Mouse (Mus musculus) lung, postnatal 0 days (tissue): ENCODE measurements around the gene Kat6b. TPM values are rescaled to one million over a fixed set of nuclear protein-coding genes. Genes with fewer than 3 reads are reported as not detected.
"Not testable (repeated sequence)": the region's sequence is repeated elsewhere in the genome, so short reads cannot be mapped to it uniquely, and the experiment has no call there.

Source experiments
- ATAC-seq: fragments of 200-750 bp; cut with Nextera tagmentation; 2 replicates; pipeline ENCODE4 v1.8.0; 2017; ENCODE audit warnings: moderate library complexity
- DNase-seq: peaks from one replicate; pipeline ENCODE4 v3.0.0-alpha.2; 2016; ENCODE audit warnings: low spot score
- H3K27ac ChIP-seq: fragments of 300-500 bp; sonication (generic); 2 replicates; pipeline ENCODE4 v1.5.1; 2014; ENCODE audit warnings: antibody characterized with exemption, mild to moderate bottlenecking, low read length, mixed read lengths
- H3K27me3 ChIP-seq: fragments of 300-500 bp; sonication (generic); replicated peaks from 2 replicates; pipeline ENCODE4 v1.6.1; 2014; ENCODE audit warnings: low read length, mixed read lengths; ENCODE audit not compliant: insufficient read depth
- H3K36me3 ChIP-seq: fragments of 300-500 bp; sonication (generic); 2 replicates; pipeline ENCODE4 v1.6.1; 2014; ENCODE audit warnings: low read length, mixed read lengths; ENCODE audit not compliant: insufficient read depth
- H3K4me1 ChIP-seq: fragments of 300-500 bp; sonication (generic); 2 replicates; pipeline ENCODE4 v1.6.1; 2014; ENCODE audit warnings: antibody characterized with exemption, low read depth, low read length, mixed read lengths; ENCODE audit not compliant: insufficient read depth
- H3K4me2 ChIP-seq: fragments of 300-500 bp; sonication (generic); replicated peaks from 2 replicates; pipeline ENCODE4 v1.6.1; 2014; ENCODE audit warnings: low read depth, mild to moderate bottlenecking, low read length, moderate library complexity, mixed read lengths
- H3K4me3 ChIP-seq: fragments of 300-500 bp; sonication (generic); 2 replicates; pipeline ENCODE4 v1.5.1; 2014; ENCODE audit warnings: low read depth, low read length
- H3K9ac ChIP-seq: fragments of 300-500 bp; sonication (generic); replicated peaks from 2 replicates; pipeline ENCODE4 v1.6.1; 2014; ENCODE audit warnings: low read depth, mild to moderate bottlenecking
- H3K9me3 ChIP-seq: fragments of 300-500 bp; sonication (generic); 2 replicates; pipeline ENCODE4 v1.6.1; 2016; ENCODE audit warnings: low read length, mixed read lengths
- CTCF ChIP-seq: IDR thresholded peaks from 2 replicates; pipeline ENCODE4 v1.5.1; 2016; ENCODE audit warnings: antibody characterized with exemption, mild to moderate bottlenecking
- EP300 ChIP-seq: IDR thresholded peaks from 2 replicates; pipeline ENCODE4 v1.6.1; 2016; ENCODE audit warnings: antibody characterized with exemption, mild to moderate bottlenecking, control low read depth
- WGBS: fragments of 180-500 bp; shearing (Covaris S2); extraction: QIAGEN DNeasy Blood & Tissue Kit; methylation state at CpG from one replicate; pipeline ENCODE4 v1.1.7; 2014; 5-methylcytosine and 5-hydroxymethylcytosine counted together
- polyA plus RNA-seq: library from polyadenylated mRNA; unstranded; fragments of >200 nt; fragmentation: Nextera tagmentation; extraction: Ambion mirVana; gene quantifications from 2 replicates; pipeline ENCODE4 v1.2.1, GENCODE M21; 2015

Kat6b gene
- polyA plus RNA-seq, 1 experiment from 2014 or later = 5.3 TPM

DNA sequence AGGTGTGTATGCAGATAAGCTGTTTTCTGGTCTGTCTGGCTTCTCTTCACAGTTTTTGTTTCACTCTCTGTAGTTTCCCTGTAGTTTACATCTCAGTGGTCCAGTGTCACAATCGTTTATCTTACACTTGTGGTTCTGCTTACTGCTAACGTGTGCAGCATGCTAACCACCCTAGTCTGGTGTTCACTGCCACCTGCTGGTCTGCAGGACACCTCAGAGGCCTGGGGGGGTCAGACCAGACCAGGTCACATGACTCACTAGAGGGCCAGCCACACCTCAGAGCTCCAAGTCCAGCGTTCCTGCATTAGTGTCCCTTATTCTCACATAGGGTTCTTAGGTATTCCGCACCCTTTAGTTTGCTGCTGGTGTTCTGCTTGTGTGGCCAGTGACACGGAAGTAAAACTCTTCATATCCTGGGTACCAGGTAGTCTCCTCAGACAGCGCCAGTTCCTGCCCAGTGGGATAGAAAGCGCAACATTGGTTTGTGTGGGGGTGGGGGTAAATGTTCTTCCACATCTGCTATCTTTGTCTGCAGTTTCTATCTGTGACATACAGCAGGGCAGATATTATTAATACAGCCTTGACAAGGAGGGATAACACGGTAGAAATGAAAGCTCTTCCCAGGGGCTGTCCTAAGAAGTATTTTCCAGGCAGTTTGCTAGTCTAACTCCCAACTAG is 181.4 kb downstream of the Kat6b start:
- Histone ChIP-seq H3K4me1 (no peaks in the 10 kb centered on the region; the same call in 1 of the 2 replicates), H3K9ac (no peak overlapping the region), H3K27me3 (no peaks in the 10 kb centered on the region), H3K4me3 (no peak overlapping the region), H3K27ac (no peak overlapping the region), H3K9me3 (no peaks in the 10 kb centered on the region), H3K4me2 (no peak overlapping the region), H3K36me3 (peaks cover 16% of the 10 kb centered on the region; the same call in 1 of the 2 replicates)
- peak; percentile 62 for DNase-seq
- 64% methylated on average over 8 of the region's 8 CpGs for WGBS
- no peak for TF ChIP-seq EP300
- peak; percentile 72 for TF ChIP-seq CTCF
- peak; percentile 79 for ATAC-seq

DNA sequence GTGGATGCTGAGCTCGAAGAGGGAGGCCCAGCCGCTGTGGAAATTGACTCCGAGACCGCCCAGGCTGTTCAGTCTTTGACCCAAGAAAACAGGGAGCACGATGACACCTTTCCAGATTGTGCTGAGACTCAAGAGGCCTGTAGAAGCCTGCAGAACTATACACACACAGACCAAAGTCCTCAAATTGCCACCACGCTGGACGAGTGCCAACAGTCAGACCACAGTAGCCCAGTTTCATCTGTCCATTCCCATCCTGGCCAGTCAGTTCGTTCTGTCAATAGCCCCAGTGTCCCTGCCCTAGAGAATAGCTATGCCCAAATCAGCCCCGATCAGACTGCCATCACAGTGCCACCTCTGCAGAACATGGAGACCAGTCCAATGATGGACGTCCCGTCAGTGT is 188.0 kb downstream of the Kat6b start:
- no peak overlapping the region for H3K9ac ChIP-seq
- no peak overlapping the region for H3K4me3 ChIP-seq
- H3K4me1 ChIP-seq = no peaks in the 10 kb centered on the region; the same call in 1 of the 2 replicates
- no peak for DNase-seq
- H3K27ac ChIP-seq = no peak overlapping the region
- WGBS = 69% methylated on average over 11 of the region's 11 CpGs
- no peak for TF ChIP-seq CTCF
- TF ChIP-seq EP300 = no peak
- peak; percentile 37 for ATAC-seq
- 0 out of 2 replicates have a peak, but pooled peaks cover 11% of the 10 kb centered on the region for H3K36me3 ChIP-seq
- no peaks in the 10 kb centered on the region for H3K9me3 ChIP-seq
- H3K4me2 ChIP-seq = no peak overlapping the region
- H3K27me3 ChIP-seq = no peaks in the 10 kb centered on the region

DNA sequence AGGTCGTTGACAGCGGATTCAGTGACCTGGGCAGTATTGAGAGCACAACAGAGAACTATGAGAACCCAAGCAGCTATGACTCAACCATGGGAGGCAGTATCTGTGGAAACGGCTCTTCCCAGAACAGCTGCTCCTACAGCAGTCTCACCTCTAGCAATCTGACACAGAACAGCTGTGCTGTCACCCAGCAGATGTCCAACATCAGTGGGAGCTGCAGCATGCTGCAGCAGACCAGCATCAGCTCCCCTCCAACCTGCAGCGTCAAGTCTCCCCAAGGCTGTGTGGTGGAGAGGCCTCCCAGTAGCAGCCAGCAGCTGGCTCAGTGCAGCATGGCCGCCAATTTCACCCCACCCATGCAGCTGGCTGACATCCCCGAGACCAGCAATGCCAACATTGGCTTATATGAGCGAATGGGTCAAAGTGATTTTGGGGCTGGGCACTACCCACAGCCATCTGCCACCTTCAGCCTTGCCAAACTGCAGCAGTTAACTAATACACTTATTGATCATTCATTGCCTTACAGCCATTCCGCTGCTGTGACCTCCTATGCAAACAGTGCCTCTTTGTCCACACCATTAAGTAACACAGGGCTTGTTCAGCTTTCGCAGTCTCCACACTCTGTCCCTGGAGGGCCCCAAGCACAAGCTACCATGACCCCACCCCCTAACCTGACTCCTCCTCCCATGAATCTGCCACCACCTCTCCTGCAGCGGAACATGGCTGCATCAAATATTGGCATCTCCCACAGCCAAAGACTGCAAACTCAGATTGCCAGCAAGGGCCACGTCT is 188.6 kb downstream of the Kat6b start:
- H3K9ac ChIP-seq = no peak overlapping the region
- H3K4me3 ChIP-seq = no peak overlapping the region
- H3K36me3 ChIP-seq = 0 out of 2 replicates have a peak, but pooled peaks cover 8% of the 10 kb centered on the region
- H3K27ac ChIP-seq = no peak overlapping the region
- H3K9me3 ChIP-seq = no peaks in the 10 kb centered on the region
- ATAC-seq (peak; percentile 88), DNase-seq (peak; percentile 75)
- TF ChIP-seq EP300 (peak; percentile 78), CTCF (no peak)
- H3K4me2 ChIP-seq = no peak overlapping the region
- no peaks in the 10 kb centered on the region for H3K27me3 ChIP-seq
- no peaks in the 10 kb centered on the region; the same call in 1 of the 2 replicates for H3K4me1 ChIP-seq
- WGBS = 60% methylated on average over 11 of the region's 11 CpGs

DNA sequence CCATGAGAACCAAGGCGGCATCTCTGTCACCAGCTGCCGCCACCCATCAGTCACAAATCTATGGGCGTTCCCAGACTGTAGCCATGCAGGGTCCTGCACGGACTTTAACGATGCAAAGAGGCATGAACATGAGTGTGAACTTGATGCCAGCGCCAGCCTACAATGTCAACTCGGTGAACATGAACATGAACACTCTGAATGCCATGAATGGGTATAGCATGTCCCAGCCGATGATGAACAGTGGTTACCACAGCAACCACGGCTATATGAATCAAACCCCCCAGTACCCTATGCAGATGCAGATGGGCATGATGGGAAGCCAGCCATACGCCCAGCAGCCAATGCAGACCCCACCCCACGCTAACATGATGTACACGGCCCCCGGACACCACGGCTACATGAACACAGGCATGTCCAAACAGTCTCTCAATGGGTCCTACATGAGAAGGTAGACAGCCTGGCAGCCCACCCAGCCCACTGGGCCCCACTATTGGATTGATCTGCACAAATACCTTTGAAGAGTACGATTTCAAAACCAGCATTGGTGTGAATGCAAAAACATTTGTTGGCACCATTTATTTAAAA is 189.3 kb downstream of the Kat6b start:
- not testable (repeated sequence) for H3K27ac ChIP-seq, H3K9ac ChIP-seq, ATAC-seq, H3K4me1 ChIP-seq, H3K36me3 ChIP-seq, H3K4me2 ChIP-seq, H3K9me3 ChIP-seq, H3K4me3 ChIP-seq, DNase-seq, H3K27me3 ChIP-seq
- 89% methylated on average over 15 of the region's 15 CpGs for WGBS

DNA sequence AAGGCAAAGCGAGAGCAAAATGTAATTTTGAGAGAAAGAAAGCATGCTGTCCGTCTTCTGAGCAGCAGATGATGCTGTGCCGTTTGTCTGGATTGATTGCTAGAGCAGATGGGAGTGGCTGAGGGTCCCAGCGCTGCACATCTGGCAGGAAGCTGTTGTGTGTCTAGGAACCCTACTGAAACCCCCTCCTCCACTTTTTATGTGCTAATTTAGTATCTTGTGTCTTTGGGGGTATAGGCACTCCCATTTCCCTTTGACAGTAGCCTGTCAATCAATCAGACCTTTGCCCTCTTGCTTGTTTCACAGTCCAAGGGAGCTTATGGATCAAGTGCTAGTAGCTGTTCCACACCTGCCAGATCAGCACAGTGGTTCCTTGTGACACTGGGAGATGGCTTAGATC is 191.9 kb downstream of the Kat6b start:
- no peak overlapping the region for H3K27ac ChIP-seq
- no peak for TF ChIP-seq EP300
- no peaks in the 10 kb centered on the region for H3K9me3 ChIP-seq
- 77% methylated on average over 4 of the region's 4 CpGs for WGBS
- H3K4me3 ChIP-seq = no peak overlapping the region
- H3K4me1 ChIP-seq = no peaks in the 10 kb centered on the region
- H3K27me3 ChIP-seq = no peaks in the 10 kb centered on the region
- DNase-seq (no peak), ATAC-seq (no peak)
- no peak overlapping the region for H3K9ac ChIP-seq
- no peak overlapping the region for H3K4me2 ChIP-seq
- H3K36me3 ChIP-seq = 0 out of 2 replicates have a peak, but pooled peaks cover 8% of the 10 kb centered on the region

DNA sequence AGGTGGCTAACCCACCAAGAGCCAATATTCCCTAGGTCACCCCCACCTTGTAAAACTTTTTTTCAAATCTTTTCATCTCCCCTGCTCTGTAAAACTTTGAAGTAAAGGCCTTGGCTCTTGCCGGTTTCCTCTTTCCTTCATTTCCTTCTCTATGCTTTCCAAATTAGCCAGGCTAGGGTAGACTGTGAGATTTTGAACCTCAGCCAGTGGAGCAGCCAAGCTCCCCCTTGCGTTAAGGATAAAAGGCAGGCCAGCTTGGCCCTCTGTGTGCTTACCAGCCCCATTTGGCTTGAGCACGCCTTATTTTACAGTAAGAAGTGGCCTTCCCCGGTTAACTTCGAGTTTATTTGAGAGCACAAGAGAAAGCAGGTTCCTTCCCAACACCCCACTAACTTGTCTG is 193.2 kb downstream of the Kat6b start:
- TF ChIP-seq CTCF (peak; percentile 36; the same call in 1 of the 2 replicates), EP300 (no peak)
- no peaks in the 10 kb centered on the region for H3K9me3 ChIP-seq
- ATAC-seq (no peak), DNase-seq (no peak)
- no peak overlapping the region for H3K9ac ChIP-seq
- H3K27ac ChIP-seq = no peak overlapping the region
- 0 out of 2 replicates have a peak, but pooled peaks cover 3% of the 10 kb centered on the region for H3K36me3 ChIP-seq
- H3K4me3 ChIP-seq = no peak overlapping the region
- no peaks in the 10 kb centered on the region for H3K27me3 ChIP-seq
- no peaks in the 10 kb centered on the region for H3K4me1 ChIP-seq
- no peak overlapping the region for H3K4me2 ChIP-seq
- WGBS = 34% methylated on average over 5 of the region's 5 CpGs
